Mouse (Mus musculus) A20 (cell line): ENCODE data around the gene Slc9a1.

ENCODE experiments used
- DNase-seq: peaks from one replicate; pipeline ENCODE4 v3.0.0-alpha.2; 2011; ENCODE audit warnings: low read depth, low spot score

Gene Slc9a1

DNA sequence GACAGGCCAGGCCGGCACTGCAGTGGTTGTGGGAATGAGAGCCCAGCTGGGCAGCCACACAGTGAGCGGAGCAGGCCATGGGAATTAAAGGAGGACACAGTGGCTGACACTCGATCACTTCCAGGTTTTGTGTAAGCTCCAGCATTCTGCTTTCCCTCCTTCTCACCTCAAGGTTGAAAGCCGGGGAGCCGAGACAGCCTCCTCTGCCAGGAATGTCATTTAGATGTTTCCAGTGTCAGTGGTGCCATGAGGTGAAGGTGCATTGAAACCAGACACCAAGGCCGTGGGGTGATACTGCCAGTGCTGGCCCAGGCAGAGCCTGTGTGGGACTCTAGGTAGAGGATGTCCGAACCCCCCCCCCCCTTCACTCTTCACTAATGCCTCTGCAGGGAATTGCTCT is 30.6 kb downstream of the Slc9a1 start:
- no peak for DNase-seq

DNA sequence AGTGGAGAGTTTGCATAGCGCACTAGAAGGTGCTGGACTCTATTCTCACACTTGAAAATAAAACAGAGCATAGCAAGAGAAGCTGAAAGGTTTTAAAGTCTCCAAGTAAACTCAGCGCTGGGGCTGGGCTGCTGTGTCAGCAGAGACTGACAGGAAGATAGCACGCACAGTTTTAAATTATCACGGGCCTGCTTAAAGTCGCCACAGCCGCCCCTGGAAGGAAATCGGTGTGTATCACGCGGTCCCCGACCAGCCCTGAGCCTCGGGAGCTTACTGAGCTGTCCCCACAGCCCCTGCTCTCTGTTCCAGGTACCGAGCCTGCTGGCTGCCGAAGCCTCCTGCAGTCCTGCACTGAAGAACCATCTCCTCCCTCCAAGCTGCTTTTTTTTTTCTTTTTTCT is 32.5 kb downstream of the Slc9a1 start:
- DNase-seq: no peak

DNA sequence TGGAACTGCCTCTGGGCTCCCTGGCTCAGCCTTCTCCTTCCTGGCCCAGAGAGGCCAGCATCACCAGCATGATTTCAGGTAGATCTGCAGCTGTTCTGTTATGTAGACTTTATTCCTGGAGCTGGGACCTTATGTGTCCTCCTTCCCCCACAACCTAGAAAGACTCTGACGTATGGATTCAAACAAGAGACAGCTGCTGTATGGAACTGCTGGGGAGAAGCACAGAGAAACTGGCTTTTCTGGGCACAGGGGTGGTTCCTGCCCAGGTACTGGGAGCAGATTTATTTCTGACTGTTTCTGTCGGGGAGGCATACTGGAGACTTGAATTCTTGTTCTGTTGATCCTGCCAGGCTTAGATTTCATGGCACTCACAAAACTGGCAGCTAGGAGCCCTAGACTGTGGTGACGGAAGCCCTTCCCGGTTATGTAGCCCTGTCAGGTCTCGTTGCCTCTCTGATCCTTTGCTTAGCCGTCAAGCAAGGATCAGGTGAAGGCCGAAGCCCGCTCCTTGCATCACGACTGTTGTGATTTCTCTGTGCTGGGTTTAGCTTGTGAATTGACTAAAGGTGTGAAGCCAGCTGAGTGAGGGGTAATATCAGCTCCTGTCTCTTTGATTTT is 34.2 kb downstream of the Slc9a1 start:
- no peak for DNase-seq

DNA sequence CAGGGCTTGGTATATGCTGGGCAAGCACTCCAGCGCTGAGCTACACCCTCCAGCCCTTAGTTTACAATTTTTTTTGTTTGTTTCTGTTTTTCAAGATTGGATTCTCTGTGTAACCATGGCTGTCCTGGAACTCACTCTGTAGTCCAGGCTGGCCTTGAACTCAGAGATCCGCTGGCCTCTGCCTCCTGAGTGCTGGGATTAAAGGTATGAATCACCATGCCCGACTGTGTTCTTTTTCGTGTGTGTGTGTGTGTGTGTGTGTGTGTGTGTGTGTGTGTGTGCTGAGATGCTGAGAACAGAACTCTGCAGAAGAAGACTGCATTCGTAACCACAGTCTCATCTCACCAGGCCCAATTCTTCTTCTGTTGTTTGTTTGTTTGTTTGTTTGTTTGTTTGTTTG is 34.8 kb downstream of the Slc9a1 start:
- no peak for DNase-seq

DNA sequence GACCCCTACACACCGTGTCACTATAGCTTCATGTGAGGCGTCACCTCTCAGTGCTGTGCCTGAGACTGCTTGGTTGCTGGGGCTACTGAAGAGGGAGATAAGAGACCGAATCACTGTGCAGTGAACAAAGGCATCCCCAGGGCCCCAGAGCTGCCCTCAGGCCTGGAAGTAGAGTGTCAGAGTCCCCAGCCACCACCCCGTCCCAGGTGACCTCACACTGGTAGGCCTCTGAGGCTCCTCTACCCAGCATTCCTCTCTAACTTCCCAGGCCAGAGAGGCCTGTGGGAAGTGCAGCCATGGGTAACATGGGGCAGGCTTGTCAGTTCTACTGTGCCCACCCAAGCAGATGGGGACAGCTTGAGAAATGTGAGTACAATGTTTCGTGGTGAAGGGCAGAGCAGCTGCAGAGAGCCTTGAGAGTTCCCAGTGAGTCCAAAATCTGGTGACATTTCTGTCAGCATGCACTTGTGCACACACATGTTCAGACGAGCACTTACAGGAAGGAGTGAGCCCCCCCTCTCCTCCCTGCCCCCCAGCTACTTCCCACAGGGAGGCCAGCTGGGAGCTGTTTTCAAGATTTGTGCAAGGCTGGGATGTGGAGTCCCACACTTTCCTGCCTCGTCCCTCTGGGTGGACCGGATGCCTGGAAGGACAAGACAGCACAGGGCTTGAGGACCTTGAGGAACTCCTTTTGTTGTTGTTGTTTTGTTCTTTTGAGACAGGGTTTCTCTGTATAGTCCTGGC is 37.0 kb downstream of the Slc9a1 start:
- no peak for DNase-seq

DNA sequence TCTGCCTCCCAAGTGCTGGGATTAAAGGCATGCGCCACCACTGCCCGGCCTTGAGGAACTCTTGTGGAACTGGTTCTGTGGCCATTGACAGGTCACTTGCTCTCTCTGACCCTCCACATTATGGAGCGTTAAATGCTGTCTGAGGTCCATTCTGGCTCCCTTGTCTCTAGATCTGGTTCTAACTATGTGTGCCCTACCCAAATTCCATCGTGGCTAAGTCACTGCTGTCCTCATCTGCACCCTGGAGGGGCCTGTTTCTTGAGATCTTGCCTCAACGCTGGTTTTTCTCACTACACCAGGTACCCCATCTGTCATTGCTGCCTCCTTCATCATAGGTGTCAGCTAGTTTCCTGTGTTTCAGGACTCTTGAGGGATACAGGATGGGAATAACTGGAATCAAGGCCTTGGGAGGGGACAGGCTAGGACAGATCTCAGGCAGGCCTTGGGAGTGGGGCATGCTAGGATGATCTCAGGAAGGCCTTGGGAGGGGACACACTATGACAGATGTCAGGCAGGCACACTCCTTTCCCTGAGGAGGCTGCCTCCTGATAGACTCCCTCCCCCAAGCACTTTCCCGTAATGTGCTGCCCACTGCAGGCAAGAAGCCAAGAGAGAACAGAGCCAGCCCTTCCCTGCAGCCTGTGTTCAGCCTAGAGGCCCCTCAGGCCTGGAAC is 37.7 kb downstream of the Slc9a1 start:
- no peak for DNase-seq

DNA sequence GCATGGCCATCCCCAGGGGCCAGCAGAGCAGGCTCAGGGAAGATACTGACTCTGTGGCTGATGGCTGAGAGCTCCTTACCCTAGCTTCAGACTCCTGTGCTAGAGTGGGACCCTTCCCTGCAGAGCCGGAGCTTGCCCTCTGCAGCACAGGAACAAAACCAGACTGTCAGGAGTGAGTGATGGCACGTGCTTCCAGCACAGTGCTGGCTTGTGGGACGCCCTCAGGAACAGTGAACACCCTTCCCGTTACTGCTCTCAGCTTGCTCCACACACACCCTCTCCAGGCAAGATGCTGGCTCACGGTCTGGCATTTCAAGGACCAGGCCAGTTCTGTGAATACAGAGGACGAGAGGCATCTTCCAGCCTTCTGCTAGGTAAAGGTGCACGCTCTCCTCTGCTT is 38.5 kb downstream of the Slc9a1 start:
- no peak for DNase-seq

DNA sequence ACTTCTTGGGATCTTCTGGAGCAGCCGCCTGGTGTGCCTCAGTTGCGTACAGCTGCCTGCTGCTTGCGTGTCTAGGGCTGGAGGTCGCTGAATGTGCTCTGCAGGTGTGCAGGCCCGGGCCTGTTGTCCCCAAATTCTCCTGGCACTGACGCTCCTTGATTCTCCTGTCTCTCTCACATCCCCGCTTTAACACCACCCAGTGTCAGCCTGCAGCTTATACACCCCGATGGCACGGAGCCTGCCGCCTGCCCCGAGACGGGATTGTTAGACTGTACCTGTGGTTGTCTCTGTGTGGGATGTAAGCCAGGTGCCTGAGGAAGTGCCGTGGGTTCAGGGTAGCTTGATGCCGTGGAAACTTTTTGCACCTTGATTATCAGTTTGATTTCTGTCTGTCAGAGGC is 41.5 kb downstream of the Slc9a1 start:
- no peak for DNase-seq

DNA sequence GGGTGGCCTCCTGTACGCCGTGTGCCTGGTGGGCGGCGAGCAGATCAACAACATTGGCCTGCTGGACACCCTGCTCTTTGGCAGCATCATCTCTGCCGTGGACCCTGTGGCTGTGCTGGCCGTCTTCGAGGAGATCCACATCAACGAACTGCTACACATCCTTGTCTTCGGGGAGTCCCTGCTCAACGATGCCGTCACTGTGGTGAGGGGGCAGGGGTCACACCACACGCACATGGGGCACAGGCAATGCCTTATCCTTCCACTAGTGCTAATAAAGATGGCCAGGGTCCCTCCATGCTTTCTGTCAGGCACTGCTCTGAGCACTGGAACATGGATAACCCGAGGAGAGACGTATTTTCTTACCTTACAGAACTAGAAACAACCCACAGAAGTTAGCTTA is 42.6 kb downstream of the Slc9a1 start:
- peak; percentile 48 for DNase-seq

DNA sequence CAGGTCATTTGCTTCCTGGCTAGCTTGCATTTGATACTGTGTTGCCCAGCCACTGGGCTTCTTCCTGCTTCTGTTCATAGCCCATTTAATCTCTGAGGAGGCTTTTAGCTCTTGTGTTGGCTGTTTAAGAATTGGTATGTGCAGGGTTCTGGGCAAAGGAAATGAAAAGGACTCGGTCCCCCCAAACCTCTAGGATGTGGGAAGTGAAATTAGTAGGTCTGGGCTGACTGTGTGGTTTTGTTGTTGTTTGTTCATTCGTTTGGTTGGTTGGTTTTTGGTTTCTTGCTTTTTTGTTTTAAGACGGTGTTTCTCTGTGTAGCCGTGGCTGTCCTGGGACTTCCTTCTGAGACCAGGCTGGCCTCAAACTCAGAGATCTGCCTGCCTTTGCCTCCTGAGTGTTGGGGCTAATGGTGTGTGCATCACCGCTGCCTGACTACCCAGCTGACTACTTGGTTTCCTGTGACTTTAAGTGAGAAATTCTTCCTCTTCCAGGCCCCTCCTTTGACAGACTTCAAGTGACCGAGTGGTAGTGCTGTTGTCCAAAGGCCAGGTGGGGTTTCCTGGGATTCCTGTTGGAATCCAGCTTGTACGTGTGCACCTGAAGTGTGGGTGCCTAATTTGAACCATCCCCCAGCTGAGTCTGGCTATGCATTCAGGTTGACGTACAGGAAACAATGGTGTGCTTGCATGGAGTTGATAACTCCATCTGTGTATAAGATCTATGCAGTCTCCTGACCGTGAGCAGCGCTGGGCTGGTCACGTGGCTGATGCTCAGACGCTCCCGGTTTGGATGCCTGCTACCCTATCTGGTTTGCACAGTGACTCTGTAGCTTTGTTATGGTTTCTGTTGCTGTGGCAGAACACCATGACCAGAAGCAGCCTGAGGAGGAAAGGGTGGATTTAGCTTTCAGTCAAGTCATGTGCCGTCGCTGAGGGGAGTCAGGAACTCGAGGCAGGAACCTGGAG is 43.4 kb downstream of the Slc9a1 start:
- DNase-seq: peak; percentile 75

DNA sequence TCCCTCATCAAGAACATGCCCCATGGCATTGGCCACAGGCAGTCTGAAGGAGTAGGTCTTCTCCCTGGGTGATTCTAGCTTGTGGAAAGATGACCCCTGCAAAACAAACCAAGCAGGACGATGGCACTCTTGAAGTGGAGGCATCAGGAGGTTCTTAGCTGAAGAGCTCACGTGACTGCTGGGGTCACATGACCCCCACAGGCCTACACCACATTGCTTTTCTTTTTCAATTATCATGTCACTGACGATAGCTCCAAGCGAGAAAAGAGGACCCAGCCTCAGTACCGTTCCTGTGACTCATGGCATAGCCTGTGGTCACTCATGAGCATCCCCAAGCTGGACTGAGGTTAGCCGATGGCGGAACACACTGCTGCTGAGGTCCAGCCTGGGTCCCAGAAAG is 44.1 kb downstream of the Slc9a1 start:
- no peak for DNase-seq

DNA sequence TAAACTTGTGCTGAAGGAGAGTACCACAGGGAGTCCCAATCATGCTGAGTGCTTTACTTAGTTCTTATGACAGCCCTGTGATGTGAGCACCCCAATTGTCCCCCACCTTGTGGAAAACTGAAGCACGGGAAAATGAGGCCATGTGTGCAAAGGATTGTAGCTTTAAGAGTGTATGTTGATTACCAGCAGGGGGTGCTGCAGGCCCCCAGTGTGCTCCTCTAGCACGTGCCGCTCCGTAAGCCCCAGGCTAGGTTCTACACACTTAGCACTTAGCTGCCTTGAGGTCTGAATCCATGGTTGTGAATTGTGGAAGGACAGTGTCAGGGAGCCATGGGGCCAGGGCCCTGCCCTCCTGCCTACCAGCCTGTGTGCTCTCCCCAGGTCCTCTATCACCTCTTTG is 45.4 kb downstream of the Slc9a1 start:
- peak; percentile 51 for DNase-seq

DNA sequence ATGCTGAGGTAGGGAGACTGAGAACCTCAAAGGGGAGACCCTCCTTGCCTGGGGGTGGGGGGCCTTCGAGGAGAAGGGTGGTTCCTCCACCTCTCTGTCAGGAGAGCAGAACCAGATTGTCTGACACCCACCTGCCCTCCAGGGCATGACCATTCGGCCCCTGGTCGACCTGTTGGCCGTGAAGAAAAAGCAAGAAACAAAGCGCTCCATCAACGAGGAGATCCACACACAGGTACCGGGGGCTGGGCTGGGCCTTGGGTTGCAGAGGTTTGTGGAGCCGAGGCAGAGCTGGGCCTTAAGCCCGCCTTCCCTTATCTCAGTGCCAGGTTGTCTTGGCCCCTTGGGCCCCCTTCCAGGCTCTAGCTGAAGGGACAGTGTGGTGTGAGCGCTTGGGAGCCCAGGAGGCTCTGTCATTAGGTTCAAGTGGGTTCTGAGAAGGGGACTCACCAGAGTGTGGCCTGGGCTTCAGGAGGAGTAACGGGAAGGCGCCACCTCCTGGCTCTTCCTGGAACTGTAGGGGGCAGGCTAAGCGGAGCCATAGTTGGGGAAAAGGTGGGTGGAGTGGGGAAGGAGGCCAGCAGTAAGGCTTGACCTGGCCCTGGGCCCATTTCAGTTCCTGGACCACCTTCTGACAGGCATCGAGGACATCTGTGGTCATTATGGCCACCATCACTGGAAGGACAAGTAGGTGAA is 50.0 kb downstream of the Slc9a1 start:
- DNase-seq: peak; percentile 52

DNA sequence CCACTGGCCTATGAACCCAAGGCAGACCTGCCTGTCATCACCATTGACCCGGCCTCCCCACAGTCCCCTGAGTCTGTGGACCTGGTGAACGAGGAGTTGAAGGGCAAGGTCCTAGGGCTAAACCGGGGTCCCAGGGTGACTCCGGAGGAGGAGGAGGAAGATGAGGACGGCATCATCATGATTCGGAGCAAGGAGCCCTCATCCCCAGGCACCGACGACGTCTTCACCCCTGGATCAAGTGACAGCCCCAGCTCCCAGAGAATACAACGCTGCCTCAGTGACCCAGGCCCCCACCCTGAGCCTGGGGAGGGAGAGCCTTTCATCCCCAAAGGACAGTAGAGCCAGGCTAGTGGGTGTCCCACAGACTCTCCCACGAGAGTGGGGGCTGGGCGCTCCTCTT is 52.5 kb downstream of the Slc9a1 start:
- DNase-seq: no peak

DNA sequence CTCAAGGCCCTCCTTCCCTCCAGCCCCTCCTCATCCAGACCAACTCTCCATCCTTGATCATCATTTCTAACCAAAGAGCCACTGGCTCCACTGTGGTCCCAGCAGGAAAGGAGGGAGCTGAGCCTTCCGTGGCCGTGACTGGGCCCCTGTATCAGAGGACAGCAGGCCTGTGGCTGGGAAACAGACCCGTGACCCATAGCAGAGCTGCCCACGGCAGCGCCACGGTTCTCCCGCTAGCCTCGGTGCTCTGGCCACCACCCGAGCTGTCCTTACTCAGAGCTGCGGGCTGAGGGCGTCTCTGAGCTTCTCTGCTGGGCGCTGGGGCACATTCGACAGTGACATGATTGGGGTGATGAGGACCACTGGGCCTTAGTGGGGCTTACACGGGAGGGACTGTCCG is 53.1 kb downstream of the Slc9a1 start:
- no peak for DNase-seq

DNA sequence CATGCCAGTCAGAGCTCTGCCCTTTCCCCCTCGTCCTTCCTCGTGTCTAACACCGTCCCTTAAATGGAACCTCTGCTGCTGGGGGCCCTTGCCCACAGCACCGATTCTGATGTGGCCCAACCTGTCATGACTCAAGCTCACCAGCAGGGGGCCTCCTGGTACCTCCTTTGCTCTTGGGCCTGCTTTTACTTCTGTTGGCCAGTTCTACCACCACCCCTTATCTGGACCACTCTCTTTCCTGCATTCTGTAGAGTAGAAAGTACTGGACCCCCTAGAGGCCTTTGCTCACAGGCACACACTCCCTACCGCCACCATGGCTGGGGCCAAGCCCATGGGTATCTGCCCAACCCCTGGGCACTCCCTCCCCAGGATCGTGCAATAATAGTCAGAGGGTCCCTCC is 53.6 kb downstream of the Slc9a1 start:
- peak; percentile 54 for DNase-seq

DNA sequence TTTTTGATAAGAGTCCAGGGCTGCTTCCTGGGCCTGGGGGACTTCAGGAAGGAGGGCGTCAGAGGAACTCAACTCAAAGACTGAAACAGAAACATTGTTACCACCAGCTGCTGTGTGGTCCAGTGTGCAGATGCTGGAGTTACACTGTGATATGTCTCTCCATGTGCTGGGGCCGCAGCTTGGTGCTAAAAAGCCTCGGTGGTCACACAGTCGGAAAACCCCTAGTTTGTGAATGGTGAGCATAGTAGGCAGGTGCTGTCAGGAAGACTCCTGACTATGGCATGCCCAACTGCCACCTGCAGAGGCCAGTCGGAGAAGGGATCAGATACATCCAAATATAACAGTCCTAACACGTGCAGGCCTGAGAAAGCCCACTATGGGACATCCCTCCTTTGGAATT is 54.2 kb downstream of the Slc9a1 start:
- DNase-seq: no peak

DNA sequence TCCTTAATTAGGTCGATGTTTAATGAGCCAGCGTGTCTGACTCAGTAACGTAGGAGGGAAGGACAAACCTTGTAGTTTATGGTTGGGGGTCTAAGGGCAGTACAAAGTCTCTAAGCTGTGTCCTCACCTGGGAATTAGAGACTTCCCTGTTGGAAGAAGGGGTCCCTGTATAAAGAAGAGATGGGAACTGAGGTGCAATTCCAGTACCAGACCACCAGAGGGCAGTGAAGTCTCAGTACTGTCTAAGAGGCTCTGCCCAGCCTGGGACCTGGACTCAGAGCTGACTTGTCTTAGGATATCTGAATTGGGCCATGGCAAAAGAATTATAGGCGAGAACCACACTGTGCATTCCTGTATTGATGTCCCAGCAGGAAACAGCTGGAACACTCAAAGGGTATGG is 54.6 kb downstream of the Slc9a1 start:
- peak; percentile 65 for DNase-seq

DNA sequence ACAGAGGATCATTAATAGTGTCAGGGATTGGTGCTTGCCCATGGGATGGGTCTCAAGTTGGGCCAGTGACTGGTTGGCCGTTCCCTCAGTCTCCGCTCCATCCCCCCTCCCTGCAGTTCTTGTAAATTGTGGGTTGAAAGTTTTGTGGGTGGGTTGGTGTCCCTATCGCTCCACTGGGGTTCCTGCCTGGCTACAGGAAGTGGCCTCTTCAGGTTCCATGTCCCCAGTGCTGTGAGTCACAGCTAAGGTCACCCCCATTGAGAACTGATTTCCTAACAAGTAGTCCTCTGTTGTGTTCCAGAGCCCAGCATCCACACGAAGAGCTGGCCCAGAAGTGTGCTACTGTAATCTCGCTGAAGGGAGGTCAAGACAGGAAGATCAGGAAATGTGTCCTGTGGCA is 56.6 kb downstream of the Slc9a1 start:
- DNase-seq: no peak

DNA sequence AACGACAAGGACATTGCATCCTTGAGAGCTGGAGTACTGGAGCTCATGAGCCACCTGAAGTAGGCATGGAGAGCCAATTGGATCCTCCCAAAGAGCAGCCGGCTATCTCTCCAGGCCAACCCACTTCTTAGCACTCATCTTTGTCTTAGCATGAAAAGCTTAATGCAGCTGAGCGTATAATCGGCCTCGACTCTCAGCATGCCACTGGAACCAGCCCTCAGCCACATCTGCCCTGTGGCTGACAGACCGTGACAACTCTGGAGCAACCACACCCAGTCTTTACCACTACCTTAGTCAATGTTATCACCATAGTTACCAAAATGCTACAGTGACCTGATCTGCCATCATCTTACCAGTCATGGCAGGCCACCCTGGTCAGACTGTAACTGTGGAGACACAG is 62.0 kb downstream of the Slc9a1 start:
- no peak for DNase-seq

DNA sequence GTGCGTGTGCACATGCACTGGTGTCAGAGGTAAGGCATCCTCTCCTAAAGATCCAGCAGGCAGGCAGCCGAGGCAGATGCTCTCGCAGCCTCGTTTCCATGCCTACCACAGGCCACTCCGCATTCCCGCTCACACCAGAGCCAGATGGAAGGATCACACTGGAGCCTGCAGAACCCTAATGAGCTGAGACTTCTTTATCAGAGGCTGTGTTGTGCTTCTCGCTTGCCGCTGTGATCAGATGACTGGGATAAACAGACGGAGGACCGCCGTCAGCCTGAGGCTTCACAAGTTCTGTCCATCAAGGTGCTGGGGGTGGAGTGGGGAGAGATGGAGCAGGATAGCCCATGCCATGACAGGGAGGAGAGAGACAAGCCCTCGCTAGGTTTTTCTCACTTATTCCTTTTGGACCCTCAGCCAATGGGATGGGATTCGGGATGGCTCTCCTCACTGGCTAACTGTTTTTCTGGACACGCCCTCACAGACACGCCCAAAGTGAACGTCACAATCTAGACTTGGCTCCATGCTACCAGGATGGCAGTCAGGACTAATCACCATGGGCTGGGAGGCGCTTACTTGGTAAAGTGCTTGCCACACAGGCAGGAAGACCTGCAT is 63.2 kb downstream of the Slc9a1 start:
- DNase-seq: no peak
